ENCODE assay signal across 11 mouse cellular contexts in genomic region chrY:90741006-90741405, GRCm38 (mm10). TPM values are rescaled to one million over a fixed set of nuclear protein-coding genes. Genes with fewer than 3 reads are reported as not detected.
DNase-seq lines count a peak whose midpoint lies in the region; ATAC-seq and TF ChIP-seq lines count a peak whose summit lies in the region.
"Not testable (repeated sequence)": the region's sequence is repeated elsewhere in the genome, so short reads cannot be mapped to it uniquely, and the experiment has no call there.
"Had no signal": no experiment of that assay in that cellular context is flagged by ENCODE, and none has a peak within 500 bp of the region (broad histone marks: within the 10 kb centered on the region; RNA-seq: fewer than 3 reads in every experiment).

No protein-coding gene starts in this region.

- not testable (repeated sequence) for TF ChIP-seq CTCF in E14TG2a.4 (conservative IDR thresholded peaks at IDR 0.05; ENCODE audit: low read length)

- not testable (repeated sequence) for H3K27ac ChIP-seq in forebrain, embryonic 14.5 days (ENCODE audit: low read depth, low read length); neural tube, embryonic 13.5 days (replicated peaks)

- DNase-seq in cerebellum, adult 11-12 months: peak; percentile 43
- peak; percentile 61 for DNase-seq in forebrain, embryonic 14.5 days (ENCODE audit: low spot score)
- DNase-seq in heart, postnatal 4 days: peak; percentile 48
- DNase-seq in kidney, postnatal 4 days: peak; percentile 36 to 63
- peak; percentile 6 to 37 for DNase-seq in lung, adult 18-20 months
- DNase-seq in testis, postnatal 10 days (ENCODE audit: low spot score): peak; percentile 81

- ATAC-seq in forebrain, embryonic 14.5 days: peak; percentile 22
- peak; percentile 45 for ATAC-seq in neural tube, embryonic 13.5 days (ENCODE audit: low read depth)

- peaks cover 90% of the 10 kb centered on the region for H3K9me3 ChIP-seq in E14TG2a.4 (ENCODE audit: low read length)
- peaks cover 42% of the 10 kb centered on the region for H3K9me3 ChIP-seq in forebrain, embryonic 14.5 days (replicated peaks; ENCODE audit: control insufficient read depth, low read length)
- peaks cover 55% of the 10 kb centered on the region for H3K9me3 ChIP-seq in neural tube, embryonic 13.5 days

- not testable (repeated sequence) for H3K4me2 ChIP-seq in forebrain, embryonic 14.5 days (ENCODE audit: low read length); neural tube, embryonic 13.5 days

- not testable (repeated sequence) for H3K9ac ChIP-seq in forebrain, embryonic 14.5 days (ENCODE audit: low read length); neural tube, embryonic 13.5 days

- H3K4me3 ChIP-seq in E14TG2a.4 (replicated peaks; ENCODE audit: low read length): peak overlapping the region; percentile 50
- not testable (repeated sequence) for H3K4me3 ChIP-seq in forebrain, embryonic 14.5 days (ENCODE audit: low read depth, low read length); neural tube, embryonic 13.5 days

- WGBS in forebrain, embryonic 14.5 days: 84% methylated on average over 38 of the region's 38 CpGs
- 79% methylated on average over 38 of the region's 38 CpGs for WGBS in neural tube, embryonic 13.5 days

- H3K36me3 ChIP-seq in E14TG2a.4 (ENCODE audit: insufficient read depth, low read length): peaks cover 69% of the 10 kb centered on the region
- peaks cover 48% of the 10 kb centered on the region for H3K36me3 ChIP-seq in forebrain, embryonic 14.5 days (ENCODE audit: control insufficient read depth, insufficient read depth, low read length)
- peaks cover 53% of the 10 kb centered on the region for H3K36me3 ChIP-seq in neural tube, embryonic 13.5 days

- H3K27me3 ChIP-seq in E14TG2a.4 (ENCODE audit: insufficient read depth, low read length); forebrain, embryonic 14.5 days (replicated peaks; ENCODE audit: control insufficient read depth, insufficient read depth, low read length); neural tube, embryonic 13.5 days: not testable (repeated sequence)

- not testable (repeated sequence) for H3K4me1 ChIP-seq in E14TG2a.4 (replicated peaks; ENCODE audit: low read depth, low read length); forebrain, embryonic 14.5 days (ENCODE audit: control insufficient read depth, insufficient read depth, low read length); neural tube, embryonic 13.5 days (replicated peaks)

RNA-seq across cellular contexts. Expression of gene Gm21860, which starts 13.6 kb away (rescaled TPM):
- not detected in 2 replicates for polyA plus RNA-seq in forebrain, embryonic 14.5 days (2014; fragmentation: Nextera tagmentation; extraction: Ambion mirVana)
- total RNA-seq in heart, postnatal 4 days (2021): not detected
- polyA plus RNA-seq in neural tube, embryonic 13.5 days (2015; fragmentation: Nextera tagmentation; extraction: Ambion mirVana): not detected in 2 replicates
- total RNA-seq: adrenal gland, adult 2 months; layer of hippocampus, adult 18-20 months had no signal
- polyA plus RNA-seq: adrenal gland, adult 2 months; frontal cortex, adult 2 months had no signal

RNA-seq across cellular contexts. Expression of gene Gm47283, which starts 43.5 kb away (rescaled TPM):
- not detected in 2 replicates for polyA plus RNA-seq in forebrain, embryonic 14.5 days (2014; fragmentation: Nextera tagmentation; extraction: Ambion mirVana)
- total RNA-seq in heart, postnatal 4 days (2021): not detected
- polyA plus RNA-seq in neural tube, embryonic 13.5 days (2015; fragmentation: Nextera tagmentation; extraction: Ambion mirVana): not detected in 2 replicates
- total RNA-seq: adrenal gland, adult 2 months; layer of hippocampus, adult 18-20 months had no signal
- polyA plus RNA-seq: adrenal gland, adult 2 months; frontal cortex, adult 2 months had no signal

Comparison
In these comparisons a context has a peak if more than half of its experiments do, and no peak if none do; other contexts are left out.
1. DNase-seq: peak in every context shown above with its lines; median percentile 81 in testis, postnatal 10 days; 61 in forebrain, embryonic 14.5 days; 50 in kidney, postnatal 4 days; 48 in heart, postnatal 4 days; 43 in cerebellum, adult 11-12 months; 22 in lung, adult 18-20 months.